Mouse (Mus musculus) heart, postnatal 36 days (tissue): ENCODE results near the gene Ykt6. TPM values are rescaled to one million over a fixed set of nuclear protein-coding genes. Genes with fewer than 3 reads are reported as not detected.
A peak's percentile ranks its signal among the peaks of the same experiment; 100 is the strongest.

Experiments
- DNase-seq, 2 experiments: peaks; one replicate each; pipeline ENCODE4 v3.0.0; 2021 to 2022
- intact Hi-C: fragments of 180-260 bp; cut with DNase I; formaldehyde crosslinking; loops from one replicate; pipeline ENCODE4 v1.15.1; 2025
- total RNA-seq, 2 experiments: library from RNA; stranded (reverse); gene quantifications; 2 replicates each; pipeline ENCODE4 v1.2.3; 2021

Gene Ykt6
- total RNA-seq, 2 experiments from 2014 or later, result 60.5 to 66.3 TPM

DNA sequence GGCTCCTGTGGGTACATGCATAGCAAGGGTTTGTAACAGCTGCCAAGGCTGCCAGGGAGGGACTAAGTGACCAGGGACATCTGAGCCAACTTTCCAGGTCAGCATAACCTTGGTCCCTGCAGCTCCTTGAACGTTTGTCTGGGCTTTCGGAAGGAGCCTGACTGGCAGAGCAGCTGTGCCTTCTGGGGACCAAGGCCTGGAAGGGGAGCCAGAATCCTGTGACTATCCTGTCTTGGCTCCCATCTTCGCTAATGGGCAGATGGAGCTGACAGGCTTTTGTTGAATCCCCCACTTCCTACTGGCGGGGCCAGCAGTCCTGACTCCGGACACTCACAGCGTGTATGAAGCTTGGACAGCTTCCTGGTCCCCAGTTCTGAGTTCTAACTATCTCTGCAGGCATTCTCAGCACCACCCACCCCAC is 59.5 kb downstream of the Ykt6 start:
- no peak for DNase-seq
- intact Hi-C loops, result no loop called here

DNA sequence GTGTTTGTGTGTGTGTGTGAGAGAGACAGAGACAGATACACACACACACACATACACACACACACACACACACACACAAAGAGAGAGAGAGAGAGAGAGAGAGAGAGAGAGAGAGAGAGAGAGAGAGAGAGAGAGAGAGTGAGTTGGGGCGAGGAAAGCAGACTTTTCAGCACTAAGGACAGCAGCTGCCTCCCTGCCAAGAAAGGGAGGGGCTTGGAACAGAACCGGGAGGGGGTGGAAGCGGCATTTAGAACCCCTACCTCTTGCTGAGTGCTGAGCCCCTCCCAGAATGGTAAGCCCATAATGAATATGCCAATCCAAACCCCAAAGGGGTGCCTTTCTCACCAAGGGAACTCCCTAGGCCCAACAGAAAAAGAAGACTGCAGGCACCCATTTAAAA is 60.9 kb downstream of the Ykt6 start:
- intact Hi-C loops, result no loop called here

DNA sequence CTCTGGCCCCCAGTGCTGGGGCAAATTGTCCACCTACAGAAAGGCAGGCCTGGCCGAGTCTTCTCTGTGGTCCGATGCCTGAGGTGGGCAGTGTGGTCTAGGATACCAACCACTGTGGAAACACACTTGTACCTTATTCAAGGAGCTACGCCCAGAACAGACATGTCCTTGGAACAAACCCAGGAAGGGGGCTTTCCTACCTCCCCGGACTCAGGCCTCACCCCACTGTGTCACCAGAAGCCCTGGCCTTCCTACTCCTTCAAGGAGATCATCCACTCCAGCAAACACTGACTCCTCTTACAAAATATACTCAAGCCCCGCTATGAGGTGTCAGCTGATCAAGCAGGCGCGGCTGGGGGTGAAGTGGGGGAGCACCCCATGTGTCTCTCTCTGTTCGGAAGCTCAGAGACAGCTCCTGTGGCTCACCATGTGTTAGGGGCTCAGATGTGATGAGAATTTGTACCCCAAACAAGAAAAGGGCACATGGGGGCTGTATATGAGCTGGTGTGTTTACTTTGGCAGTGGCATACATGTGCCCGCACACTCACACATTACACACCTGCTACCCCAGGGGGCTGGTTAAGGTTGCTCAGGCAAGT is 61.4 kb downstream of the Ykt6 start:
- intact Hi-C loops, result no loop called here
- no peak for DNase-seq

More for the DNA sequence above, 60.9 kb downstream of the Ykt6 start:
- DNase-seq, result peak in 1 of 2 experiments; percentile 35

Other genes with a start within 250 kb of the Ykt6 start
- gene Mrps24, start 240.0 kb upstream of the Ykt6 start, total RNA-seq, result 100 to 1,000 TPM; 157 to 168 TPM
- gene Urgcp, start 193.3 kb upstream of the Ykt6 start, total RNA-seq, result 10 to 100 TPM; 57.1 to 59.1 TPM
- gene Dbnl, start 167.2 kb upstream of the Ykt6 start, total RNA-seq, result 10 to 100 TPM; 27.5 to 30.3 TPM
- 100 to 1,000 TPM; 793 to 969 TPM for gene Pgam2, start 152.0 kb upstream of the Ykt6 start, total RNA-seq
- 1 to 10 TPM; 2.7 to 3.1 TPM for gene Polm, start 117.7 kb upstream of the Ykt6 start, total RNA-seq
- gene Aebp1, start 93.7 kb upstream of the Ykt6 start, total RNA-seq, result 10 to 100 TPM; 17.3 to 27.3 TPM
- gene Pold2, start 77.4 kb upstream of the Ykt6 start, total RNA-seq, result 10 to 100 TPM; 36.1 to 38.7 TPM
- 100 to 1,000 TPM; 502 to 735 TPM for gene Myl7, start 56.9 kb upstream of the Ykt6 start, total RNA-seq
- gene Gck, start 5.6 kb upstream of the Ykt6 start, total RNA-seq, result 10 to 100 TPM in 1 of 2 experiments, 1 to 10 TPM in 1; 3.4 to 18.5 TPM
- 1 to 10 TPM; 6.0 to 8.1 TPM for gene Camk2b, start 110.7 kb downstream of the Ykt6 start, total RNA-seq
- not detected for gene A730071L15Rik, start 244.3 kb downstream of the Ykt6 start, total RNA-seq
- gene Nudcd3, start 244.7 kb downstream of the Ykt6 start, total RNA-seq, result 10 to 100 TPM; 61.2 to 64.6 TPM